Mouse (Mus musculus) lung, postnatal 0 days (tissue): ENCODE results near the gene Rex1bd.

ENCODE experiments used
- CTCF ChIP-seq: IDR thresholded peaks from 2 replicates; pipeline ENCODE4 v1.5.1; 2016; ENCODE audit warnings: antibody characterized with exemption, mild to moderate bottlenecking
- EP300 ChIP-seq: IDR thresholded peaks from 2 replicates; pipeline ENCODE4 v1.6.1; 2016; ENCODE audit warnings: antibody characterized with exemption, mild to moderate bottlenecking, control low read depth

GRCm38 (mm10) chr8:70461765-70462515, 44.6 kb downstream of the Rex1bd start:
- TF ChIP-seq CTCF, result no peak
- peak; percentile 63 for TF ChIP-seq EP300
